Mouse (Mus musculus) stomach, embryonic 14.5 days (tissue): ENCODE measurements around the gene Gm6217. TPM values are rescaled to one million over a fixed set of nuclear protein-coding genes. Genes with fewer than 3 reads are reported as not detected.

Source experiments
- ATAC-seq: fragments of 200-750 bp; cut with Nextera tagmentation; 2 replicates; pipeline ENCODE4 v1.8.0; 2017; ENCODE audit warnings: low read depth, moderate TSS enrichment; ENCODE audit not compliant: insufficient number of reproducible peaks, insufficient read depth, low FRiP score
- H3K27ac ChIP-seq: fragments of 300-500 bp; sonication (generic); 2 replicates; pipeline ENCODE4 v1.5.1; 2014; ENCODE audit warnings: mild to moderate bottlenecking, low read length, moderate library complexity, mixed read lengths
- H3K27me3 ChIP-seq: fragments of 300-500 bp; sonication (generic); 2 replicates; pipeline ENCODE4 v1.6.1; 2014; ENCODE audit warnings: low read length, control low read depth, mixed read lengths; ENCODE audit not compliant: control insufficient read depth, insufficient read depth
- H3K36me3 ChIP-seq: fragments of 300-500 bp; sonication (generic); 2 replicates; pipeline ENCODE4 v1.6.1; 2014; ENCODE audit warnings: mild to moderate bottlenecking, control low read depth, low read length, moderate library complexity, mixed read lengths; ENCODE audit not compliant: control insufficient read depth, insufficient read depth
- H3K4me1 ChIP-seq: fragments of 300-500 bp; sonication (generic); 2 replicates; pipeline ENCODE4 v1.6.1; 2014; ENCODE audit warnings: low read length, control low read depth, mixed read lengths; ENCODE audit not compliant: control insufficient read depth, insufficient read depth
- H3K4me2 ChIP-seq: fragments of 300-500 bp; sonication (generic); replicated peaks from 2 replicates; pipeline ENCODE4 v1.6.1; 2014; ENCODE audit warnings: low read depth, low read length, control low read depth
- H3K4me3 ChIP-seq: fragments of 300-500 bp; sonication (generic); 2 replicates; pipeline ENCODE4 v1.5.1; 2014; ENCODE audit warnings: low read depth, low read length, control low read depth
- H3K9ac ChIP-seq: fragments of 300-500 bp; sonication (generic); replicated peaks from 2 replicates; pipeline ENCODE4 v1.6.1; 2014; ENCODE audit warnings: low read depth, mild to moderate bottlenecking, control low read depth, low read length, moderate library complexity, mixed read lengths
- H3K9me3 ChIP-seq: fragments of 300-500 bp; sonication (generic); 2 replicates; pipeline ENCODE4 v1.6.1; 2016; ENCODE audit warnings: low read depth, low read length, control low read depth; ENCODE audit not compliant: control insufficient read depth
- WGBS: fragments of 180-500 bp; shearing (Covaris S2); extraction: QIAGEN DNeasy Blood & Tissue Kit; methylation state at CpG from one replicate; pipeline ENCODE4 v1.1.7; 2014; 5-methylcytosine and 5-hydroxymethylcytosine counted together
- polyA plus RNA-seq: library from polyadenylated mRNA; unstranded; fragments of >200 nt; fragmentation: Nextera tagmentation; extraction: Ambion mirVana; gene quantifications from 2 replicates; pipeline ENCODE4 v1.2.1, GENCODE M21; 2014

Gene Gm6217
- polyA plus RNA-seq, 1 experiment from 2014 or later, result not detected

DNA sequence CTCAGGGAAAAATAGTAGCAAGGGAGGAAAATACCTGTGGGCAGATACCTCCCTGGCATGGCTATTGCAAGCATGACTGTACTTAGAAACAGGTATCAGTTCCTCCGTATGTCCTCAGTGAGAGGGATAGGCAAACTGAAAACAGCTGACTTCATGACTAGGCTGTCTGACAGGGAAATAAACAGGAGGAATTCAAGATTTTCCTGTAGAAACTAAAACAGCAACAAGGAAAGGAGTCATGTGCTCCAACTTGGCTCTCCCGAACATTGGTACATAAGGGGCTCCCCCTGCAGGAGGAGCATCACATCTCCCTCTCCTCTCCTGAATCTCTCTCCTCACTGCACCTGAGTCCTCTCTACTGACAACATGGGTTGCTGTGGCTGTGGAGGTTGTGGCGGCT is 18.2 kb downstream of the Gm6217 start, which contains the start of gene A030005L19Rik:
Gene A030005L19Rik, plus strand, starts transcription at position 301 of the 400 bp plus-strand sequence.
- Histone ChIP-seq H3K4me1 (no peaks in the 10 kb centered on the region), H3K4me3 (no peak within 1 kb of the TSS), H3K9me3 (no peaks in the 10 kb centered on the region), H3K4me2 (no peak within 1 kb of the TSS), H3K27me3 (no peaks in the 10 kb centered on the region), H3K9ac (no peak within 1 kb of the TSS), H3K27ac (no peak within 1 kb of the TSS), H3K36me3 (no peaks in the 10 kb centered on the region)
- whole genome bisulfite sequencing, result 86% methylated on average over 3 of the region's 3 CpGs
- ATAC-seq, result no peak

- Histone ChIP-seq H3K27ac (no peak overlapping the region), H3K4me1 (0 out of 2 replicates have a peak, but pooled peaks cover 2% of the 10 kb centered on the region), H3K36me3 (peaks cover 11% of the 10 kb centered on the region; the same call in 1 of the 2 replicates), H3K9ac (no peak overlapping the region), H3K4me3 (no peak overlapping the region), H3K27me3 (no peaks in the 10 kb centered on the region), H3K9me3 (no peaks in the 10 kb centered on the region), H3K4me2 (no peak overlapping the region)
- WGBS, result 62% methylated on average over 3 of the region's 3 CpGs
- no peak for ATAC-seq
Observed at GRCm38 (mm10) chr1:82905886-82906285, 25.3 kb downstream of the Gm6217 start.

DNA sequence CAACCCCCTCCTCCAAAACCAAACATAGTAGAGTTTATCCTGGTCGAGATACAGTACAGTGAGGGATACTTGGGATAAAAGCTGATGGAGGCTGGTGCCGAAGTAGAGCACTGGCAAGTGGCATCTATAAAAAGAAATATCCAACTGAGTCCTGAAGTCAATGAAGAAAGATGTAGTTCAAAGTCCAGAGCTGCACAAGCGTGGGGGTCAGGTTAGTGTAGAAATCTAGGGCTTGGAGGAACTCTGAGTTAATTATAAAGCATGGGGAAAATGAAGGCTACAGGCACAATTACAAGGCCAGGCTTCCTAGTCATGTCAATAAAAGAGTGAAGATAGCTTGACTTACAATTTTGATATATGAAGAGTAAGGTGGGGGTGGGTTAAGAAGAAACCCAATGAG is 30.0 kb downstream of the Gm6217 start:
- no peak for ATAC-seq
- no peak overlapping the region for H3K4me2 ChIP-seq
- H3K27me3 ChIP-seq, result no peaks in the 10 kb centered on the region
- no peaks in the 10 kb centered on the region for H3K9me3 ChIP-seq
- 0 out of 2 replicates have a peak, but pooled peaks cover 2% of the 10 kb centered on the region for H3K4me1 ChIP-seq
- 91% methylated on average over 3 of the region's 3 CpGs for WGBS
- H3K9ac ChIP-seq, result no peak overlapping the region
- H3K36me3 ChIP-seq, result peaks cover 11% of the 10 kb centered on the region; the same call in 1 of the 2 replicates
- H3K27ac ChIP-seq, result no peak overlapping the region
- H3K4me3 ChIP-seq, result no peak overlapping the region

- Histone ChIP-seq H3K36me3 (peaks cover 11% of the 10 kb centered on the region; the same call in 1 of the 2 replicates), H3K4me3 (no peak overlapping the region), H3K4me2 (no peak overlapping the region), H3K9me3 (no peaks in the 10 kb centered on the region), H3K27ac (no peak overlapping the region), H3K4me1 (0 out of 2 replicates have a peak, but pooled peaks cover 2% of the 10 kb centered on the region), H3K27me3 (no peaks in the 10 kb centered on the region), H3K9ac (no peak overlapping the region)
- no peak for ATAC-seq
- 92% methylated on average over 1 of the region's 1 CpGs for WGBS
Observed at GRCm38 (mm10) chr1:82900567-82900966, 30.6 kb downstream of the Gm6217 start.

DNA sequence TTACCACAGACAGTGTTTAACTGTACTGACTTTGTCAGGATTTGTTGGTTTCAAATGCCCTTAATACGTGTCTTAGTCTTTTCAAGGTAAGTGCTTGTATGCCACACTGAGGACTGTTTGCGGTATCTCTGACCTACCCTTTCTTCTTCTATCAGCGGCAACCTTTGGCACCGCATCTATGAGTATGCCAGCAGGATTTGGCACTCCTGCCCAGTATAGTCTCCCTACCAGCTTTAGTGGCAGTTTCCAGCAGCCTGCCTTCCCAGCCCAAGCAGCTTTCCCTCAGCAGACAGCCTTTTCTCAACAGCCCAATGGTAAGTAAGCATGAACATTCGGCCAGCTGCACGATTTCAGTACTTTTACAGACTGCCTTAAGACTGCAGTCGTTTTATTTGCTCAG is 37.9 kb downstream of the Gm6217 start:
- H3K27ac ChIP-seq, result no peak overlapping the region
- no peaks in the 10 kb centered on the region for H3K27me3 ChIP-seq
- no peak overlapping the region for H3K9ac ChIP-seq
- H3K36me3 ChIP-seq, result peaks cover 26% of the 10 kb centered on the region; the same call in 1 of the 2 replicates
- H3K4me3 ChIP-seq, result no peak overlapping the region
- 95% methylated on average over 7 of the region's 7 CpGs for WGBS
- H3K9me3 ChIP-seq, result no peaks in the 10 kb centered on the region
- no peak overlapping the region for H3K4me2 ChIP-seq
- H3K4me1 ChIP-seq, result no peaks in the 10 kb centered on the region
- ATAC-seq, result no peak

Other genes with a start within 250 kb of the Gm6217 start
- gene Mff, start 206.5 kb downstream of the Gm6217 start, polyA plus RNA-seq, result 200 and 221 TPM in 2 replicates
- 5.2 and 5.8 TPM in 2 replicates for gene Tm4sf20, start 162.9 kb downstream of the Gm6217 start, polyA plus RNA-seq
- gene Gm47791, start 160.2 kb downstream of the Gm6217 start, polyA plus RNA-seq, result not detected in 2 replicates
- gene Agfg1, start 91.9 kb downstream of the Gm6217 start, polyA plus RNA-seq, result 37.2 and 41.0 TPM in 2 replicates
- not detected in 2 replicates for gene A030005L19Rik, start 18.1 kb downstream of the Gm6217 start, polyA plus RNA-seq
- gene A030014E15Rik, start 6.5 kb downstream of the Gm6217 start, polyA plus RNA-seq, result not detected in 2 replicates
- not detected in 2 replicates for gene A030003K21Rik, start 12.0 kb upstream of the Gm6217 start, polyA plus RNA-seq
- not detected in 2 replicates for gene Gm7544, start 24.6 kb upstream of the Gm6217 start, polyA plus RNA-seq
- not detected in 2 replicates for gene Gm47955, start 28.9 kb upstream of the Gm6217 start, polyA plus RNA-seq
- gene Gm47959, start 69.1 kb upstream of the Gm6217 start, polyA plus RNA-seq, result not detected in 2 replicates
- gene Slc19a3, start 107.0 kb upstream of the Gm6217 start, polyA plus RNA-seq, result 0.56 and 1.1 TPM in 2 replicates
- not detected in 2 replicates for gene Krtap28-10, start 111.1 kb upstream of the Gm6217 start, polyA plus RNA-seq
- not detected in 2 replicates for gene Gm47969, start 113.5 kb upstream of the Gm6217 start, polyA plus RNA-seq
- gene A030005K14Rik, start 128.0 kb upstream of the Gm6217 start, polyA plus RNA-seq, result not detected in 2 replicates
- not detected in 2 replicates for gene Krtap28-13, start 129.5 kb upstream of the Gm6217 start, polyA plus RNA-seq
- gene Ccl20, start 185.4 kb upstream of the Gm6217 start, polyA plus RNA-seq, result 6.7 and 6.9 TPM in 2 replicates
- gene Daw1, start 228.4 kb upstream of the Gm6217 start, polyA plus RNA-seq, result not detected in 2 replicates